Mouse (Mus musculus) megakaryocyte, embryonic 14.5 days (primary cell): ENCODE measurements at regions not wholly inside any gene's neighbourhood (a gene's known extent, or its start where the extent isn't known, plus 50 kb on each side); places are given as distances from the start of the nearest gene placed in this dataset.

Experiments used
- FLI1 ChIP-seq: IDR thresholded peaks from 2 replicates; pipeline ENCODE4 v1.6.1; 2012; ENCODE audit warnings: low read length, inconsistent platforms, mixed read lengths
- GATA1 ChIP-seq: IDR thresholded peaks from 3 replicates; pipeline ENCODE4 v1.6.1; 2012; ENCODE audit warnings: mixed read lengths, low read length, inconsistent platforms, borderline replicate concordance

DNA sequence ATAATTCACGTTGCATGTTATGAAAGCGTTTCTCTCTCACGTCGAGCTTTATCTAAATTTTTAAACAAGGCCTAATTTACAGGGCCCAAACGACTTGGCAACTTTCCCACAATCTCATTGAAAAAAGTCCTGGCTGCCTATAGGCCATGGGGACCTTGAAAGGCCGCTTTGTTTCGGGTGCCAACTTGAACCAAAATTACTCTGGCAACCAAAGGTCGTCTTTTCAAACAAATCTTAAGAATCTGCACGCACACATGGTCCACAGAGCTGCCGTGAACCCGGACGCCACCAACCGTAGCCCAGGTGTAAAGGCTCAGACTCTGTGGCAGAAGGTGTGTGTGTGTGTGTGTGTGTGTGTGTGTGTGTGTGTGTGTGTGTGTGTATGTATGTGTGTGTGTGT lies 210.5 kb upstream of the Kazn start:
- TF ChIP-seq GATA1 (no peak), FLI1 (no peak)
